Mouse (Mus musculus) lung, postnatal 10 days (tissue): ENCODE data around the gene Gm13090.

Experiments
- DNase-seq: peaks from one replicate; pipeline ENCODE4 v3.0.0; 2021

The Gm13090 gene

DNA sequence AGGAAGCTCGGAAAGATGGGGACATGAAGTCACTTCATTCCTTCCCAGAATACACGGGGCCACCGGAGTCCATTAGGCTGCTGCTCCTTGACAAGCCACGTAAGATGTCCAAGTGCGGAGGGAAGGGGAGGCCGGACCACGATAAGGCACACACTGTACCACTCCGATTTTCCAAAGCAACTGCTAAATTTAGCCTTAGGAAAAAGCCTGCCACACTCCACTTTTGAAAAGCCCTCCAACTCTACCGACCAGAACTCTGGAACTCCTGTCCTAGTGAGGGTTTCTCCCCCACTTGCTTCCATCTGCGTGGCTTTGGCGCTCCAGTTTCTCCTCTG, 7.7 kb downstream of the Gm13090 start:
- DNase-seq: no peak

DNA sequence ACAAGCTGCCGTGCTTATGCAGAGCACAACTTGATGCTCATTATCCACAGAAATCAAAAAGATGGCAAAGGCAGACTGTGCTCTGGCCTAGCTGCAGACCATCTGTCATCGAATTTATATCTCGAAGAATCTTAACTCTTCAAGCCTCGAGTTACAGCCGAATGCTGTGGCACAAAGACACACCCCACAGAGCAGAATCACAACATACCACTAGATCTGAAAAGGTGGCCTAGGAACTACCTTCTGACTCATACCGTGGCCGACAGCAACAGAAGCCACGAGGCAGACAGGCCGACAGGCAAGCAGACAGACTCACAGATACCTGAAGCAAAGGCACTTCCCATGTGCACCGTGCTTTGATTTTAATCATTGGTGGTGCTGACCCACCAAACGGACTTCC, 14.3 kb downstream of the Gm13090 start:
- no peak for DNase-seq

DNA sequence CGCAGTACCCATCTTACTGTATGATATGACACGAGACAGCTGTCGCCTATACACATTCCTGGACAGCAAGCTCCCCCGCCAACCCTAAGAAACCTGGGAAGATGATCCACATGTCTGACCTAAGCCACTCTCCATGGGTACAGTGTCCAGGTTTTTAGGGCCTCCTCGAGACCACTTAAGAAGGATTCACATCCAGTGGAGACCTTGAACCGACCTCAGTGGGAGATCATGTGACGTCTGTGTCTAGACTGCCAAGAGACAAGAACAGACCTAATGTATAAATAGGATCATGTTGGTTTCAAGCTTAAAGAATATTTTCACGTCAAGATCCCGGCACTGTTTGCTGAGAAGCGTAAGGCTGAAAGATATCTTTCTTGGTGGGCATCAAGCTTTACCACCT, 14.8 kb downstream of the Gm13090 start:
- DNase-seq: no peak

DNA sequence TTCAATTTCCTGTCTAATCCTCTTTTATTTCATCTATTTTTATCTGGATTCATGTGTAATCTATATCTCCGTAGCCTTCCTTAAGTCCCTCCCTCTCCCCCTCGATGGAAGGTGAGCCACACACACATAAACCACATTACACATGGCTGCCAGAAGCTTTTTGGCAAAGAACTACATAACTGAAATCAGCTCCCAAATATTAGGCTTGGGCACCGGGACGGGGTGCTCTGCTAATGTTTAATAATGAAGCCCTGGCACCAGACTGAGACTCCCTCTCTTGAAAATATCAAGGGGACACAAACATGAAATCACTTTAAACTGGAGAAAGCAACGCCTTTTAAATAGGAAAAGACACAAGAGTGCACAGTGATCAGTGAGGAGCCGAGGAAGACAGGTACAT, 16.5 kb downstream of the Gm13090 start:
- no peak for DNase-seq

DNA sequence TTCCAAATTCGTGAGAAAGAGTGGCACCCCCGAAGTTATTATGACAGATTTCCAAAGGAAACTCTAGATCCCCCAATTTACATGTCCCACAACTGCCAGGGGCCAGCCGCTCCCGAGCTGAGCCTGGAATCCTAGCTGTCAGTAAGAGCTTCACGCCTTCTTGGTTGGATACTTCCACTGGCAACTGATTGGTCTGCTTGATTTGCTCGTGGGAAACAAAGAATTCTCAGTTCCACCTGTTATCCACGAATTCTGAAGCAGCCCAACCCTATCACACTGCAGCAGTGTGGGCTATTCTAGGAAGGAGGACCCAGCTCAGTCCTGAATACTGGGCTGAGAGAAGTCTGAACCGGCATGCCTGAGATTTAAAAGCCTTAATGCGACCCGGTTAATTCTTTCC, 17.1 kb downstream of the Gm13090 start:
- DNase-seq: no peak

DNA sequence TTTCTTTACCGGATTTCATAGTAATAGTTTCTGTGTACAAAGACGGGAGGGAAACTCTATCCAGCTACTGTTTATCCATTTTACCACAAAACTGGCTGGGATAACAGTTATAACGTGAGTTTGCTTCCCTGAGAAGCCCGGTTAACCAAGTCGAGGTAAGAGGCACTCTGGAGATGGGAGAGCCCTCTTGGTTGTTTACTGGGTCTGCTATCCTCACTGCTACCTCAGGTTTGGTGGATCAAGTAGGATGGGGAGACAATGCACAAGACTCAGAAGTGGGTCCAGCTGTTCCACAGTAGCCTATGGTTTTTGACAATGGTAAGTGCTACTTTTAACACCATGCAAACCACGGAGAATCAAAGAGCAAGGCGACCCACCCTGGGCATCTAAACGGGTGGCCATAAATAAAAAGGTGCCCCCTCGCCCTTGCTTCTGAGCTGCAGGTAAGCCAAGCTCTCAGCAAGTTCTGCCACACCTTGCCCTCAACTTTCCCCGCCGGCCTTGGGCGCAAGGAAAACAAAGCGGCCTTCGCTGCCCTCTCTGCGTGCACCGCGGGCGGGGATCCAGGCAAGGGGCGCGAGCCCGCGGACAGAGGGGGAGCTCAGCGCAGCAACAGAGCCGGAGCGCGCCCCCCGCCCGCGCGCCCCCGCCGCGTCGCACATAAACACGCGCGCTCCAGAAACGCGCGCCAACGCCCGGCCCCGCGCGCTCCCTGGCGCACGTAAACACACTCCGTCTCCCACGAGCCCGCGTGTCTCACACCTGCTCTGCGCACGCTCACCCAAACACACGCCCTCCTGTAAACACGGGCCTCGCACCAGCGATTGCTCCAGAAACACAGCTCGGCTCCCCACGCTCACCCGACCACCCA, 18.0 kb downstream of the Gm13090 start:
- peak; percentile 13 for DNase-seq

DNA sequence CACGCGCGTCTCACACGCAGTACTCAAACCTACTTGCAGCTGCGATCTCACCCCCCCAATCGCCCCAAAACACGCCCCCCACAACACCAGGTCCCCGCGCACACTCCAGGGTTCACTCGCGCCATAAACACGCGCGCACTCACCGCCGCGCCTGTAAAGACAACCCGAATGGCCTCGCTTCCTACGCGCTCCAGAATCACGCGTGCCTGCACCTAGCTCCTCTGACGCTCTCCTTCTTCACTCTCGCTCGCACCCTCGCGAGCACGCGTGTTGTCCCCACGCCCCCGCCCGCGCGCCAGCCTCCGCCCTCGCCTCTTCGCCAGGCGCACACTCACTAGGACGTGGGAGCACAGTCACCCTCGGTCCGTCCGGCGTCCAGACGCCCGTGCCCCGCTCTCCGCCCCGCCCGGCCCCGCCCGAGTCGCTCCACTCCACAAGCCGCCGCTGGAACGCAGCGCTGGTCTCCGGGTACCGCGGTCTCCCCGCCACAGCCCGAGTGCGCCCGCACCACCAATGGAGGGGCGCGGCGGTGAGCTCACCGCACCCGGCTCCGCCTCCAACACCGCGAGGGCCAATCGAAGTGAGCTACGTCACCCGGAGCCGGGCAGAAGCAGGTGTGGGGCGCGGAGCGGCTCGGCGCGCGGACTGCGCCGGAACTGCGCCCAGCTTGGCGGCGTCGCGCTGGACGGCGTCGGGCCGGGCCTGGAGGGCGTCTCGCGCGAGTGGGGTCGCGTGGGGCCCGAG, 18.8 kb downstream of the Gm13090 start:
- peak; percentile 90 for DNase-seq

DNA sequence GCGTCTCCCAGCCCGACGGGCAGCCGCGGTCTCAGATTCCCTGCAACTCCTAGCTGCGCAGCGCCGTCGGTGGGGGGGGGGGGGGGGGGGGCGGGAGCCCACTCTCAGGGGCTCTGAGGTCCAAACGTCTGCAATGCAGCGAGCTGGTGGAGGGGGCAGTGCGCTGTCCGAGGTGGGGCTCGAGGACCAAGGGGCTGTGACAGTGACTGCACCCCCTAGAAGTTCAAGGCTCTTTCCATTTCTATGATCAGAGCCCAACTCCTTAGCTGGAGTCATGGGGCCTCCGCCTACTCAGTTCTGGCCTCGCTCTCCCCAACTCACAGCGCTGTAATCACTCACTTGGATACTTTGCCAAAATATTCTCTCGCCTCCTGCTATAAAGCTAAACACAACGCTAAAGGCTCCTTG, 19.5 kb downstream of the Gm13090 start:
- peak; percentile 5 for DNase-seq

DNA sequence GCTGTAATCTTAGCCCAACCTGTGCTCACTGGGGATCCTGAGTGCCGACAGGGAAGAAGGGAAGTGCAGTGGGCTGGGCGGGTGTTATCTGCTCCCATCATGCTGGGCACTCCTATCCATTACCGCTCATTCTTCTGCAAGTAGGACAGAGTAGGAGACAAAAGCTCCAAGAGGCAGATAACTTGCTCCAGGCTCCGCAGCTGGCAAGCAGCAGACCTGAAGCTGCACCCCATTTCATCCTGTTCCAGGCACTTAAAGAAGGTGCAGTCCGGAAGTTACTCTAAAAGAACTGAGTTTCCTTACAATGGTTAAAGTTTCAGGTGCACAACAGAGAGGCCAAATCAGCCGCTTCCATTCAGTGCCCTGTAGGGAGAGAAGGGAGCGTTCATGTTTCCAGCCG, 21.9 kb downstream of the Gm13090 start:
- no peak for DNase-seq

DNA sequence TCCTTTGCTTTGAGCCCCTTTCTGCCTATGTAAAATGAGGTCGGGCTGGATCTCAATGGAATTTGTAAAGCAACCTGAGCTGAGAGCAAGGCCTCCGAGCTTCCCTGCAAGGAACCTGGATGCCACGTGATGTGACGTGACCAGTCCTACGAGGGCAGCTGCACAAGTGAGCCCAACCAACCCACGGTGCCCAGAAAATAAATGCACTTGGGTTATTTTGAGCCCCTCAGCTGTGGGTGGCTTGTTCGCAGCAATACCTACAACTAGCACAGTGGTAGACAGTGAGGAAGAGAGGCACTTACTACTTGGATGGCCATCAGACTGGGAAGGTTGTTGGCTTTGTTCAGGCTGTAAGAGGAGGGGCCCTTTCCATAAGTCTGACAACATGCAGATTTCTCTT, 25.2 kb downstream of the Gm13090 start:
- no peak for DNase-seq

DNA sequence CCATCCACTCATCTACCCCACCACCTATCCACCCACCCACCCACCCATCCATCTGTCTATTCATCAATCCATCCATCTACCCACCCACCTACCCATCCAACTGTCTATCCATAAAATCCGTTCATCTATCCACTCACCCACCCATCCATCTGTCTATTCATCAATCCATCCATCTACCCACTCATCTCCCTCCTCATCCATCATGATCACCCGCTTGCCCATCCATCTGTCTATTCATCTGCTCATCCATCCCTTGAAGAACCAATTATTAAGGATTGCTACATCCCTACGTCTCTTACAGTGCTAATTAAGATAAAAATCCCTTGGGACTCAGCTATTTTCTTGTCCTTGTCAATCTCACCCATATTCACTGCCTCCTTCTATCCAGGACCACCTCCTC, 29.5 kb downstream of the Gm13090 start:
- no peak for DNase-seq

DNA sequence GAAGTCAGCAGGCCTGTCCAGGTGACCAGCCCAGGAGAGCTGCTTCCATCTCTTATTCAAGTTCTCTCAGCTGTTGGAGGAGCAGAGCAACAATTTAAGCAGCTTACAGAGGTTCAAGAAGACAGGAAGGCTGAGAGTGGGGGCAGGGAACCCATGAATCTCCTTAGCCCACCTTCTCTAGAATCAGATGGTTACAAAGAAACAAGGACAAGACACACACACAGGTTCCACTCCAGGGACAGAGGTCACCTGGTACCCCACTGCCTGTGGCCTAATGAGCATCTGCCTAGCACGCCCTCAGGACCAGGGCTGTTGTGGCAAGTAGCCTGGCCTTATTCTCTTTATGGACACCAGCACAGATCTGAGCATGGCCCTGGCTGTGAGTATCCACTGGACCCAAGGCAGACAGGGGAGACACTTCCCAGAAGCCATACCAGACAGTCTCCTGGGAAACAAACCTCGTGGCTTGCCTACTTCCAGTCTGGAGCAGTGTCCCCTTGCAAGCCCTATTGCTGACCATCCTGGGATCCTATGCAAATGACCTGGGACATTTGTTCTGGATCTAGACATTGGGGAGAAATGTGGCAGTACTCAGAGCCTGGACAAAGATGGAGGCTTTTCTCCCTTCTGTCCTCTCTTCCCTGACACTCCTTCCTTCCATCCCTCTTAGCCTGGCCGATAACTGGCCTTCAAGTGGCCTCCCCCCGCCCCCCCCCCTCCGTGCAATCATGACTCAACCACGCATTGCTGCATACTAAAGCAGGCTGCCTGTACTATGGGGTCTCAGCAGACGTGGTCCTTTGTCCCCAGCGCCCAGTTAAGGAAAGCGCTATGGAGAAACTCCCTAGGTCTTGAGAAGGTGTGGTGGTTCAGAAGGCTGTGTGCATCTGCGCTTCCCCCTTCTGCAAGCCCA, 38.5 kb downstream of the Gm13090 start:
- DNase-seq: no peak

DNA sequence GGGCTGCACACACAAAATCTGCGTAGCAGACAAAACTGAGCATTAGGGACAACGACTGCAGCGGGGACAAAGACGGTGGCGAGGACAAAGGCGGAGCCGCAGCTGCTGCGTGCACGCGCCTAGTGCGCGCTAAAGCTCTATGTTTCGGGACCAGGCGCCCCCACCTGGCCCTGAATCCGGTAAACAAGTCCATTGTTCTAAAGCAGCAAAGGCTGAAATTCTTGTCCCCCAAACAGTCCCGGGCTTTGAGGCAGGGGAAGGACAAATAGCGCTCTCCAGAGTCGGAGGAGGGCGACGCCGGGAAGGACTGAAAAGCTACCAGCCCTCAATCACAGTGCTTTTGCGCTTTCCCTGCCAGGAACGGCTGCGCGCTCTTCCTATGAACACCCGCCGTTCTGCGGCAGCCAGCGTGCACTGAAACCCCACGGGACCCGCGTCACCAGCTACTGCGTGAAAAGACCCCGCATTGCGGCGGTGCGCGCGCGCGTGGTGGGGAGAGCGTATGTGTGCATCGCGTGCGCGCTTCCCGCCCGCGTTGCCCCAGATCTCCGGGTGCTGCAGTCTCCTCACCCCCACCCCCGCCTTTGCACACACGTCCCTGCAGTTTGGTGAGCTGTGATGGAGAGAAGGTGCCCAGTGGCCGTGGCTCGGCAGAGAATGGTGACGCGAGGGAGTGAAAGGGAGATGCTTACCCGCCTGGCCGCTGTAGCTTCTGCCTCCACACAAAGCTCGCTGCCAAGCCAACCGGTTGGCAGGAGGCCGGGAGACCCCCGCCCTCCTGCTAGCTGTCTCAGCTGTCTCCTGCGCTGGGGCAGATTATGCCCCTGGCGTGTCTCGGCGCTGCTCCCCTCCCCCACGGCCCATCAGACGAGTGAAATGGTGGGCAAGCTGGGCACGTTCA, 39.5 kb downstream of the Gm13090 start:
- peak; percentile 37 for DNase-seq

DNA sequence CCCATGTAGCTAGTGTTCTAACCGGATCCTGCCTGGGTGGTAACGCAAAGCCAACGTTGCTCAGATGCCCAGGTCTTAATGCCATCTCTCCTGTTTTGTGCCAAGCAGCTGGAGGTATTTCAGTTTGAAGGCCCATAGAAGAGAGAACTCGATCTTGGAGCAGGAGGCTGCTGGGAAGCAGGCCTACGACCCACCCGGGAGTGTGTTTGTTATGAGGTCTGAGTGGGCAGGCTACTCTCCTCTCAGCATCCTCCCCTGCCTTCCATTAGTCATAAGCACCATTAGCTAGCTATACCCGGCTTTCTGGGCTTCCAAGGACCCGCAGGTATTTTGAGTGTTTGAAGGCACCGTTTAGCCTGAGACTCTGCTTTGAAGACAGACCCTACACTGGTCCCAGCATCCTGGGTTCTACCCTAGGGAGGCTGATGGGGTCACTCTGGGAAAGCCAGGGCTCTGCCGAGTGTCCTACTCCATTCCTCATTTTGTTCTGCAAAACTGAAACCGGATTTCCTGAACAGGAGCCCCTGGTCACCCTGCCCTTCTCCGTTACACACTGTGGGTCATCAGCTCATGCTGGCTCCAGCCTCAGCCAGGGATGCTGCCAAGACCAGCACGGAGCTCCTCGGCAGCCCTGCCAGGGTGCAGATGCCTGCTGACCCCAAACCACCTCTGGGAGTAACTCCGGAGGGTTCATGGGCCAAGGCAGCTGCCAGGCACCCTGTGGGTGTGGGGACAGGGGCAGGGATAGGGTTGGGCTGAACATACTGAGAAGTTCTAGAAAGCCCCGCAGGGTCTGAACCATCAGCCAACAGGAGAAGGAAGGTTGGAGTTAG, 40.6 kb downstream of the Gm13090 start:
- DNase-seq: no peak

DNA sequence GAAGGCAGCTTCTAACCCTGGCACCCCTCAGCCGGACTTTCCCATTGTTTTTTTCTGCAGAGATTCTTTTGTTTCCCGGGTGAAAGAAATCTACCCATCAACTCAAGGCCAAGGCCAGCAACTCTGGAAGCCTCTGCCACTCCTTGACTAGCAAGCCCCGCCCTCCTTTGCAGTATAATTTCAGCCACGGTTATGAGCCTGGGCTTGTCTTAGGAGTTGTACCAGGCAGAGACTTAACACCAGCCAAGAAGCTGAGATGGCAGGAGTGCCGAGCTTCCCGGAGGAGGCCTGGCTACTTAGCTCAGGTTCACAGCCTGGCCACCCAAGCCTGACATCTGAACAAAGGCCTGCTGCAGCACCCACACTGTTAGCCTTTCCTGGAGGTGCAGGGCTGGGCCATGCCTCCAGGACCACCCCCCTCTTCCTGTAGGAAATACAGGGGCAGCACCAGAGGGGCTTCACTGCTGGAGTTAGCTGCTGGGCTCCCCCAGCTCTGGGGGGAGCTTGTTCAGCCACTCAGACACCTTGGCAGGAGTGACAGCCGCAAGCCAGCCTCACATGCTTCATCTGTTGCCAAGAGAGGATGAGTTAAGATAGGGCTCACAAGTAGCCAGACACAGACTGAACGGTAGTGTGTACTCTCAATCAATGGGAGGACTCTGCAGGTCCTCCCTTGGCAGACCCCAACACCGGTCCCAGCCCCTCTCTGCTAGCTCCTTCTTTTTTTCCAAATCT, 41.6 kb downstream of the Gm13090 start:
- DNase-seq: no peak

DNA sequence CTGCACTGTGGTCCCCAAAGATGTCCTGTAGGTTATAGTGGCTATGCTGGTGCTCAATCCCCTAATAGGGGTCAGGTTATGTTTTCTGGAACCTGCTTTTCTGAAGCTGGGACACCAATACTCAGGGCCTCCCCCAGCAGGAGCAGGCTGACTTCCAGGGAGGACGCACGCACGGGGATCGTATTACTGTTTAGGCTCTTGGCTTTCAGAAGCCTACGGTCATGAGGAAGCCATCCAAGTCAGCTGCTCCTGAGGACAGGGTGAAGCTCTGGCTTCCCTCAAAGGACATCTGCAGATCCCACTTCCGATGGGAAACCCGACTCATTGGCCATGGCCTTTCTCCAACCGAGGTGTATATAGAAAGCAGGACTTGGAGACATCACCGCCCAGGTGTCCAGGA, 43.1 kb downstream of the Gm13090 start:
- no peak for DNase-seq

DNA sequence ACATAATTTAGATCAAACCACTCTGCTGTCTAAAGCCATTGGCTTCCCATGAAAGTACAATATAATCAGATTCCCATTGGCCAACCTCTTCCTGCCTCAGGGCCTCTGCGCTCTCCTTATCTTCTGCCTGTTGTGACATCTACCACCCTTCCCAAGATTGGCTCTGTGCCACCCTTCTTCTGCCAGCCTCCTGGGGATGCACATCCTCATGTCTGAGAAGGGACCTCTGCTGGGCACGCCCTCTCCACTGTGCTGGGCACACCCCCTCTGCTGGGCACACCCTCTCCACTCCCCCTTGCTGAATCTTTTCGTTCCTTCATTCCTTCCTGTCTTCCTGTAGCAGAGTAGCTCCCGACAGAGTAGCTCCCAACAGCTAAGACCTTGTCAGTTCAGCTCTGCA, 44.4 kb downstream of the Gm13090 start:
- DNase-seq: no peak

DNA sequence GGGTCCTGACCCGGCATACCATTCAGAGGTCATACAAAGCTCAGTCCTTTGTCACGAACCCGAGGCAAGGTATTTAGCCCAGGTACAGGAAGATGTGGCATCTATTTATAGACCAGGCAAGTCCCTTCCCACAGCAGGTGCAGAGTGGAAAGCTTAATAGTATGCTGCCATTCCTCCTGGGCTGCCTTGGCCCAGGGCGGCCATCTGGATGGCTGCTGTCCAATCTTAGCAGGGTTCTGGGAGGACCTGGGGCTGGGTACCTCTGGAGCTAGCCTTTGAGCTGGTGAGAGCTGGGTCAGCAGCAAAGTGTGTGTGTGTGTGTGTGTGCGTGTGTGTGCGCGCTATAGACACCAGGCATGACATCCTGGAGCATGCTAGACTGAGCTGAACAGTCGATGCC, 46.1 kb downstream of the Gm13090 start:
- no peak for DNase-seq

DNA sequence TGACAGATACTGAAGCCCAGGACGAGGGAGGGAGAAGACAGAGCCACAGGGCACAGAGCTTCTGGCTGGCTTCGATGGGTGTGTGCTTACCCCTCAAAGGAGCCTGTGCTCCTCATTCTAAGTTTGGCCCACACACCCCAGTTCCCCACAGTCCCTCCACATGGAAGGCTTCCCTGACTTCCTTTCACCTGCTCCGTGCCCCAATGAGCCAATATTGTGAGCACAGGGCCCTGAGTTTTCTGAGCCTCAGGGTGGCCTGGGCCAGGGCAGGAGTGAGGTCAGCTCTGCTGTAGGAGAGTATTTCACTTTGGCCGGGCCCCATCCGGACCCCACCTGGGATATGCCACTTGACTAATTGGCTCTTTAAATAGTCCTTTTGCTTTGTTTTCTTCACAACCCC, 48.3 kb downstream of the Gm13090 start:
- DNase-seq: no peak

DNA sequence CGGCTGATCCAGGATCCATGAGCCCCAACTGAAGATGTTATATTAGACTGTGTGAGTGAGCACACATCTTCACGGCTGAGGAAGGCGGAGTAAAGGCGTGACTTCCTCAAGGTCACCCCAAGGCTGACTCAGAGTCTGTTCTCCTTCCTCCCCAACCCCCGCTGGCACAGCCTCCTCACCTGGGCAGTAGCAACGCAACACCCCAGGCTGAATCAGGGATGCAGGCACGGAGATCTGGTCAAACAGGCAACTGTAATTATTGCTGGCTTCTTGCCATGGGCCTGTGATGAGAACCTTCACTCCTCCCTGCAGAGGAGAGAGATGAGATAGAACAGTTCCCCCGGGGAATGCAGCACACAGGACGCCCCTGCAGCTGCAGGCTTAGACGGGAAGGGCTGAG, 48.8 kb downstream of the Gm13090 start:
- DNase-seq: no peak

DNA sequence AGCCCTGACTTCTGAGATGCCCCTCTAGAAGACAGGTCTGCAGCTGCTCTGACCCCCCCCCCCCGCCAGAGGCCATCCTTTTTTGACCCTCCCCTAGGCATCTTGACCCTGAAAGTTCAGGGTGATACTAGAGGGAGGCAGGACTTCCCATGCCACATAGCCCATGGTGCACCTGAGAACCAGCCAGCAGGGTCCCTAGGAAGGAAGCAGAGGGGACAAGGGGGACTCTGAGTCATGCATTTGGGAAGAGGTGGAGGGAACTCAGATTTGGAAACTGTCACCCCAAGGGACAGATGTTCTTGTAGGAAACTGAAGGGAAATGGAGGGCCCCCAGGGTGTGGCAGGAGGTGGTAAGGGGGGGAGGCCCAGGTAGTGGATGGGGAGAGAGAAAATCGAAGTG, 49.2 kb downstream of the Gm13090 start:
- DNase-seq: no peak
